Mouse (Mus musculus): ENCODE data around the gene Nup43.
"Not testable (repeated sequence)": the region's sequence is repeated elsewhere in the genome, so short reads cannot be mapped to it uniquely, and the experiment has no call there.

Gene Nup43

GRCm38 (mm10) chr10:7667342-7667802, at the start of gene Nup43:
Gene Nup43 (plus strand): TSS chr10:7667503.
- DNase-seq (ENCODE audit: low spot score), result peak; percentile 95

- DNase-seq (ENCODE audit: low spot score), result not testable (repeated sequence)
Measured at GRCm38 (mm10) chr10:7617556-7617955, 49.7 kb upstream of the Nup43 start.

GRCm38 (mm10) chr10:7619821-7620241, 47.5 kb upstream of the Nup43 start:
- no peak for DNase-seq (ENCODE audit: low spot score)

GRCm38 (mm10) chr10:7620723-7621122, 46.6 kb upstream of the Nup43 start:
- no peak for DNase-seq (ENCODE audit: low spot score)

GRCm38 (mm10) chr10:7622378-7622777, 44.9 kb upstream of the Nup43 start:
- DNase-seq (ENCODE audit: low spot score), result no peak

GRCm38 (mm10) chr10:7623861-7624518, 43.3 kb upstream of the Nup43 start:
- DNase-seq (ENCODE audit: low spot score), result no peak

- no peak for DNase-seq (ENCODE audit: low spot score)
Measured at GRCm38 (mm10) chr10:7629092-7629491, 38.2 kb upstream of the Nup43 start.

- DNase-seq (ENCODE audit: low spot score), result no peak
Measured at GRCm38 (mm10) chr10:7630286-7630685, 37.0 kb upstream of the Nup43 start.

GRCm38 (mm10) chr10:7630951-7631720, 36.2 kb upstream of the Nup43 start:
- no peak for DNase-seq (ENCODE audit: low spot score)

GRCm38 (mm10) chr10:7640366-7640765, 26.9 kb upstream of the Nup43 start:
- no peak for DNase-seq (ENCODE audit: low spot score)

- DNase-seq (ENCODE audit: low spot score), result no peak
Measured at GRCm38 (mm10) chr10:7645911-7646310, 21.4 kb upstream of the Nup43 start.

- DNase-seq (ENCODE audit: low spot score), result no peak
Measured at GRCm38 (mm10) chr10:7649059-7649458, 18.2 kb upstream of the Nup43 start.

- DNase-seq (ENCODE audit: low spot score), result no peak
Measured at GRCm38 (mm10) chr10:7651057-7651456, 16.2 kb upstream of the Nup43 start.

GRCm38 (mm10) chr10:7662471-7663141, 4.7 kb upstream of the Nup43 start:
- DNase-seq (ENCODE audit: low spot score), result peak; percentile 74

- DNase-seq (ENCODE audit: low spot score), result peak; percentile 90
Measured at GRCm38 (mm10) chr10:7663159-7664026, 3.9 kb upstream of the Nup43 start.

GRCm38 (mm10) chr10:7664027-7664526, 3.2 kb upstream of the Nup43 start:
- no peak for DNase-seq (ENCODE audit: low spot score)

- no peak for DNase-seq (ENCODE audit: low spot score)
Measured at GRCm38 (mm10) chr10:7664889-7665288, 2.4 kb upstream of the Nup43 start.

GRCm38 (mm10) chr10:7673673-7674072, 6.4 kb downstream of the Nup43 start:
- DNase-seq (ENCODE audit: low spot score), result peak; percentile 49

- DNase-seq (ENCODE audit: low spot score), result peak; percentile 87
Measured at GRCm38 (mm10) chr10:7680731-7681301, 13.5 kb downstream of the Nup43 start, which contains the start of the genes Pcmt1 and Lats1. Gene Pcmt1 (minus strand): TSS chr10:7681136. Gene Lats1 (plus strand): TSS chr10:7681214.

- peak; percentile 77 for DNase-seq (ENCODE audit: low spot score)
Measured at GRCm38 (mm10) chr10:7681343-7682025, 14.2 kb downstream of the Nup43 start.
